Mouse (Mus musculus) CH12.LX (cell line): ENCODE results near the gene Slc34a1. TPM values are rescaled to one million over a fixed set of nuclear protein-coding genes. Genes with fewer than 3 reads are reported as not detected.

Source experiments
- DNase-seq: peaks from one replicate; pipeline ENCODE4 v3.0.0-alpha.2; 2013; ENCODE audit errors: extremely low read depth
- H3K27ac ChIP-seq: 2 replicates; pipeline ENCODE4 v1.5.1; 2012; ENCODE audit warnings: low read depth, mild to moderate bottlenecking, control low read depth, moderate library complexity; ENCODE audit not compliant: insufficient read depth
- H3K27me3 ChIP-seq: replicated peaks from 2 replicates; pipeline ENCODE3; 2012; ENCODE audit warnings: inconsistent platforms
- H3K36me3 ChIP-seq, 2 experiments: replicated peaks in 1 of 2; 2 replicates each; pipeline versions ENCODE3 to v1.6.1; 2012; ENCODE audit warnings: inconsistent platforms in 1 of 2, low read length in 1 of 2, mild to moderate bottlenecking in 1 of 2, mixed read lengths in 1 of 2, moderate library complexity in 1 of 2; ENCODE audit not compliant: control insufficient read depth in 1 of 2, insufficient read depth in 1 of 2
- H3K4me1 ChIP-seq, 2 experiments: 2 replicates each; pipeline ENCODE4 v1.6.1; 2012; ENCODE audit warnings: inconsistent platforms in 1 of 2, moderate library complexity in 1 of 2; ENCODE audit not compliant: insufficient read depth in 2 of 2, control insufficient read depth in 1 of 2
- H3K4me2 ChIP-seq: 2 replicates; pipeline ENCODE4 v1.6.1; 2012; ENCODE audit warnings: low read depth, mild to moderate bottlenecking, control low read depth; ENCODE audit not compliant: poor library complexity, insufficient read depth, severe bottlenecking
- H3K4me3 ChIP-seq, 3 experiments: fragments of 150-350 bp in 1 of 3; sonication (generic) in 1 of 3; replicated peaks in 1 of 3; 2 replicates each; pipeline versions ENCODE3 to v1.5.1; 2011 to 2012; ENCODE audit warnings: low read depth in 2 of 3, low read length in 2 of 3, mild to moderate bottlenecking in 2 of 3, moderate library complexity in 2 of 3, control low read depth in 1 of 3, improper control_type of control experiment in 1 of 3, inconsistent platforms in 1 of 3, mixed read lengths in 1 of 3; ENCODE audit not compliant: poor library complexity in 1 of 3
- H3K79me2 ChIP-seq: replicated peaks from 2 replicates; pipeline ENCODE4 v1.6.1; 2012; ENCODE audit warnings: mild to moderate bottlenecking, moderate library complexity; ENCODE audit not compliant: control insufficient read depth, poor library complexity, insufficient read depth, severe bottlenecking; ENCODE audit errors: extremely low read depth
- H3K9ac ChIP-seq: 2 replicates; pipeline ENCODE4 v1.6.1; 2012; ENCODE audit warnings: low read depth, mild to moderate bottlenecking, control low read depth, moderate library complexity; ENCODE audit not compliant: insufficient read depth
- H3K9me3 ChIP-seq: replicated peaks from 2 replicates; pipeline ENCODE3; 2012; ENCODE audit warnings: low read length, inconsistent platforms, mixed read lengths
- BHLHE40 ChIP-seq: IDR thresholded peaks from 2 replicates; pipeline ENCODE4 v1.6.1; 2011; ENCODE audit warnings: mild to moderate bottlenecking, low read depth, low read length, improper control_type of control experiment
- CHD2 ChIP-seq: IDR thresholded peaks from 2 replicates; pipeline ENCODE4 v1.6.1; 2011; ENCODE audit warnings: low read length, improper control_type of control experiment
- JUN ChIP-seq: IDR thresholded peaks from 2 replicates; pipeline ENCODE4 v1.6.1; 2011; ENCODE audit warnings: low read depth, mild to moderate bottlenecking, low read length, improper control_type of control experiment, moderate library complexity; ENCODE audit not compliant: insufficient read depth
- KAT2A ChIP-seq: IDR thresholded peaks from 2 replicates; pipeline ENCODE4 v1.6.1; 2012; ENCODE audit warnings: low read length, improper control_type of control experiment, inconsistent platforms; ENCODE audit not compliant: insufficient replicate concordance
- MAX ChIP-seq: IDR thresholded peaks from 2 replicates; pipeline ENCODE4 v1.6.1; 2011; ENCODE audit warnings: low read length, improper control_type of control experiment
- RCOR1 ChIP-seq: conservative IDR thresholded peaks from 2 replicates; pipeline ENCODE4 v1.6.1; 2012; ENCODE audit warnings: low read depth, mild to moderate bottlenecking, inconsistent platforms, low read length, improper control_type of control experiment
- SIN3A ChIP-seq: IDR thresholded peaks from 2 replicates; pipeline ENCODE4 v1.6.1; 2012; ENCODE audit warnings: low read length, improper control_type of control experiment, inconsistent platforms
- TBP ChIP-seq: conservative IDR thresholded peaks from 2 replicates; pipeline ENCODE4 v1.6.1; 2011; ENCODE audit warnings: low read depth, low read length, improper control_type of control experiment
- UBTF ChIP-seq: IDR thresholded peaks from 2 replicates; pipeline ENCODE4 v1.6.1; 2012; ENCODE audit warnings: low read depth, mild to moderate bottlenecking, inconsistent platforms, low read length, improper control_type of control experiment, moderate library complexity
- USF2 ChIP-seq: conservative IDR thresholded peaks from 2 replicates; pipeline ENCODE4 v1.6.1; 2011; ENCODE audit warnings: low read depth, low read length, improper control_type of control experiment
- ZNF384 ChIP-seq: IDR thresholded peaks from 2 replicates; pipeline ENCODE4 v1.6.1; 2012; ENCODE audit warnings: low read depth, low read length, improper control_type of control experiment, inconsistent platforms
- dilution Hi-C: fragments of 300-500 bp; cut with MboI; formaldehyde crosslinking; loops from 2 replicates; pipeline ENCODE4 v1.14.3; 2020; ENCODE audit warnings: low sequenced_read_pairs; ENCODE audit not compliant: extremely low pct_unique_long_range_greater_than_20kb, extremely low pct_ligation_motif_present
- in situ Hi-C: fragments of 300-500 bp; cut with MboI; formaldehyde crosslinking; loops from 3 replicates; pipeline ENCODE4 v1.14.3; 2019; ENCODE audit warnings: low sequenced_read_pairs, low pct_ligation_motif_present, low pct_unique_long_range_greater_than_20kb, mixed read lengths
- polyA plus RNA-seq: library from polyadenylated mRNA; unstranded; fragments of >175 nt; gene quantifications from 2 replicates; pipeline ENCODE4 v1.2.1, GENCODE M21; 2012; ENCODE audit warnings: low read depth; ENCODE audit not compliant: insufficient read length
- total RNA-seq, 2 experiments: library from RNA; depleted of rRNA; stranded (reverse); fragments of 300-350 nt in 1 of 2; fragments of >200 nt in 1 of 2; gene quantifications; 2 replicates each; pipeline ENCODE4 v1.2.3; 2012 to 2014

The Slc34a1 gene
- total and polyA plus RNA-seq, 3 experiments, result not detected

DNA sequence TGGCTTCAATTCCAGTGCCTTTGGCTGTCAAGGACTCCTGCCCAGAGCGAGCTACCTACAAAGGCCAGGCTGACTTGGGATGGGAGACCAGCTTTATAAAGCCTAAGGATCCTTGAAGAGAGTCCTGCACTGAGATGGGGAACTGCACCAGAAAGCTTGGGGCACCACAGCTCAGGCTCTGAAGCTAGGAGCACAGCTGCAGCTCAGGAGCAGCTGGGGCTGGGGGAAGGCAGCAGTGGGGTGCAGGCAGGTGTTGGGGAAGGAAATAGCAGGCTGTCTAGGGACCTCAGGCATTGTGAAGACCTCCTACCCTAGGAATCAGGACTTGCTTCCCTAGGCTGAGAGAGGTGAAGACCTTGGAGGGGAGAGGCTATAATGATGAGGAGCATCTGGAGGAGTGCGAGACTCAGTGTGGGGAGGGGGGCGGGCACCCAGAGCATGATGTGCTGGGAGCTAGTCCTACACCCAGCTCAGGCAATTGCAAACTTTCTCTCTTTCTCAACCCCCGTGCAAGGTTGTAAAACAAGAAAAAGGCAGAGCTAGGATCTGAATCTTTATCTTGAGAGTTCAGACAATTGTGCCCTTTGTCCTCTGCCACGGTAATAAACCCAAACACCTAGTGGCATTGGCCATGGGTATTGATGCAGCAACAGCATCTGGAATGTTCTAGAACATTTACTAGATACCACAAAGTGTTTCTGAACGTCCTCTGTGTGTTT, 23.6 kb upstream of the Slc34a1 start (continued):
- no peak for TF ChIP-seq KAT2A

- dilution Hi-C loops, result no loop called here
- H3K27me3 ChIP-seq, result no peaks in the 10 kb centered on the region
- TF ChIP-seq USF2 (no peak), TBP (no peak), RCOR1 (no peak), MAX (no peak)
- TF ChIP-seq, all 38 proteins: peak for 0
These were observed 22.1 kb upstream of the Slc34a1 start for GRCm38 (mm10) chr13:55375877-55376276.

DNA sequence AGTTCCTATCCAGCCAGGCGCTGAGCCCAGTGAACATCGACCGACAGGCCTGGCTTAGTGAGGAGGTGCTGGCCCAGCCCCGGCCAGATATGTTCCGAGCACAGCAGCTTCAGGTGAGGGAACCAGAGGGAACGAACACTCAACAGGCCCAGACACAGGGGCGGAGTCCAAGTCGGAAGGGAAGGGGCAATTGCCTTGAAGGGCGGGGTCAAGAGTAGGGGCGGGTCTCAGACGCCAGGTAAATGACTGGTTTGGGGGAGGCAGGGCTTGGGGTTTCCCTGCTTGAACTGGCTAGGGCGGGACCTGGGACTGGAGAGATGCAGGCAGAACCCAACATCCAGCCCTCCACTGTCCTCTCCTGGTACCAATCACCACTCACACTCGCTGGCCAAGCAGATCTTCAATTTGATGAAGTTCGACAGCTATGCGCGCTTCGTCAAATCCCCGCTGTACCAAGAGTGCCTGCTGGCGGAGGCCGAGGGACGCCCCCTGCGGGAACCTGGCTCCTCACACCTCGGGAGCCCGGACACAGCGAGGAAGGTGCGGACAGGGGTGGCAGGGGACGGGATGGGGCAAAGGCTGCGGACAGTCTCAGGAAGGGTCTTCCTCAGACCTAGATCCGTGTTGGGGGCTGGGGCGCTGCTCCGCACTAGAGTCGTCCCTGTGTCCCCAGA, 18.9 kb upstream of the Slc34a1 start:
- Histone ChIP-seq H3K4me1 (peaks cover 3 to 23% of the 10 kb centered on the region in 2 experiments; a peak in 2 of 4 replicates), H3K9ac (no peak overlapping the region), H3K79me2 (no peaks in the 10 kb centered on the region), H3K27ac (no peak overlapping the region), H3K27me3 (no peaks in the 10 kb centered on the region), H3K4me3 (no peak overlapping the region), H3K9me3 (no peaks in the 10 kb centered on the region), H3K36me3 (peaks cover 40 to 68% of the 10 kb centered on the region in 2 experiments), H3K4me2 (no peak overlapping the region)
- DNase-seq, result no peak
- TF ChIP-seq JUN (no peak), CHD2 (no peak), ZNF384 (no peak), UBTF (no peak), SIN3A (no peak), BHLHE40 (no peak)
- dilution Hi-C loops (no loop called here), in situ Hi-C loops (no loop called here)

More at GRCm38 (mm10) chr13:55375877-55376276, 22.1 kb upstream of the Slc34a1 start:
- in situ Hi-C loops, result no loop called here
- H3K9ac ChIP-seq, result no peak overlapping the region
- no peak overlapping the region for H3K27ac ChIP-seq
- H3K4me1 ChIP-seq, result peaks cover 11 to 38% of the 10 kb centered on the region in 2 experiments
- H3K9me3 ChIP-seq, result no peaks in the 10 kb centered on the region
- H3K36me3 ChIP-seq, result peaks cover 21 to 37% of the 10 kb centered on the region in 2 experiments
- no peak for DNase-seq
- no peak overlapping the region for H3K4me2 ChIP-seq
- no peaks in the 10 kb centered on the region for H3K79me2 ChIP-seq
- H3K4me3 ChIP-seq, result no peak overlapping the region
